Mouse (Mus musculus): ENCODE data around the gene Slc5a5. TPM values are rescaled to one million over a fixed set of nuclear protein-coding genes. Genes with fewer than 3 reads are reported as not detected.

Gene Slc5a5
- polyA plus RNA-seq, 1 experiment from 2014 or later: not detected

- H3K36me3 ChIP-seq (ENCODE audit: inconsistent target): no peaks in the 10 kb centered on the region
- no peak overlapping the region for H3K27ac ChIP-seq
- no peak overlapping the region for H3K4me3 ChIP-seq (ENCODE audit: inconsistent target)
- WGBS (ENCODE audit: missing documents): 85% methylated on average over 4 of the region's 4 CpGs
- no peaks in the 10 kb centered on the region for H3K79me2 ChIP-seq (ENCODE audit: inconsistent target)
These were observed 13.1 kb downstream of the Slc5a5 start for GRCm38 (mm10) chr8:70879500-70879899.

DNA sequence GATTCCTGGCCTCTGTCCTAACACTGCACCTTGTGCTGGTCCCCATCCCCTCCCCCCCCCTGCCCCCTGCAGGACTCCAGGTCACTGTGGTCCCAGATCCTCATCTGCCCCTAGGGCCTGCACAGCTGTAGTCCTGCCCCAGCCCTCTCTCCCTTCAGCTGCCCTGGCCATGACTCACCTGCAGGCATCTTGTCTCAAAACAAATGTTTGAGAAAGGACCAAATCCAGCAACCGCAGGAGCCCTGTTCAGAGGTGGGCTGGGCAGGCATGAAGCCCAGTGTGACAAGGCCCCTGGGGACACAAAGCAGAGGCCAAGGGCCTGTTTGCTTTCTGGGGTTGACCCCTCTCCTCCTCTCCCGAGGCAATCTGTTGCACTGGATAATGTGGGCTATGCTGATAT, 14.4 kb downstream of the Slc5a5 start:
- Histone ChIP-seq H3K4me3 (ENCODE audit: inconsistent target) (no peak overlapping the region), H3K79me2 (ENCODE audit: inconsistent target) (no peaks in the 10 kb centered on the region), H3K36me3 (ENCODE audit: inconsistent target) (no peaks in the 10 kb centered on the region), H3K27ac (no peak overlapping the region)
- WGBS (ENCODE audit: missing documents): 81% methylated on average over 2 of the region's 2 CpGs

DNA sequence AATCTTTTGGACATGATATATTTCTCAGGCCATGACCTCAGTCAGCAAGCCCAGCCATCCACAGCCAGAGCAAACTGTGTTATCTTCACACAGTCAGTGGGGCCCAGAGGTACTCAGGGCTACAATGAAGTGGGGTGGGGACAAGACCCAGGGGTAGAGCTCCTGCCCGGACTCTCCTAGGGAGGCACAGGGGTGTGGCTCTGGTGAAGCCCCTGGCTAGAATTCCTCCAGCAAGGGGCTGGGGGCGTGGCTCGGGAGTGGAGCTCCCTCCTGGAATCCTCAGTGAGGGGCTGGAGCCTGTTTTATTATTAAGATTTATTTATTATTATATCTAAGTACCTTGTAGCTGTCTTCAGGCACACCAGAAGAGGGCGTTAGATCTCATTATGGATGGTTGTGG, 16.2 kb downstream of the Slc5a5 start:
- Histone ChIP-seq H3K27ac (no peak overlapping the region), H3K36me3 (ENCODE audit: inconsistent target) (no peaks in the 10 kb centered on the region), H3K79me2 (ENCODE audit: inconsistent target) (peaks cover 12% of the 10 kb centered on the region; the same call in 1 of the 2 replicates), H3K4me3 (ENCODE audit: inconsistent target) (no peak overlapping the region)
- WGBS (ENCODE audit: missing documents): 83% methylated on average over 3 of the region's 4 CpGs

DNA sequence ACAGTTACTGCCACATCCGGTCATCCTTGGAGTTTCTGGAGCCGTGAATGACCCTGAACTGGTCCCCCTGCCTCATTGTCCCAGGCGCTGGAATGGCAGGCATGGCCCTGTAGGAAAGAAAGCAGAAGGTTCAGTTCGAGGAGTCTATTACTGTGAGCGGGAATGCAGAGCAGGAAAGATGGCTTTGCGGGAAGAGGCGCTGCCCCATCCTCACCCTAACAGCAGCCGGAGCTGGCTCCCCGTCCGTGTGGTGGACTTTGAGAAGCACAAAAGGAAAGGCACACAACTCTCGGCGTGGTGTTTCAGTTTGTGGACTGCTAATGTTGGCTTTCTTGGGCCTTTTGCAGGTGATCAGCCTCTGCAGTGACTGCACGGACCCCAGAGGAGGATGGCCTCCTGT, 18.1 kb downstream of the Slc5a5 start:
- H3K79me2 ChIP-seq (ENCODE audit: inconsistent target): peaks cover 14% of the 10 kb centered on the region; the same call in 1 of the 2 replicates
- H3K36me3 ChIP-seq (ENCODE audit: inconsistent target): no peaks in the 10 kb centered on the region
- no peak overlapping the region for H3K27ac ChIP-seq
- H3K4me3 ChIP-seq (ENCODE audit: inconsistent target): no peak overlapping the region
- WGBS (ENCODE audit: missing documents): 97% methylated on average over 13 of the region's 13 CpGs

- 1% methylated on average over 45 of the region's 46 CpGs for WGBS (ENCODE audit: missing documents)
- H3K79me2 ChIP-seq (ENCODE audit: inconsistent target): peaks cover 14% of the 10 kb centered on the region; the same call in 1 of the 2 replicates
- H3K36me3 ChIP-seq (ENCODE audit: inconsistent target): no peaks in the 10 kb centered on the region
- H3K4me3 ChIP-seq (ENCODE audit: inconsistent target): peak within 1 kb of the TSS; percentile 93
- peak within 1 kb of the TSS; percentile 73 for H3K27ac ChIP-seq
These were observed 19.1 kb downstream of the Slc5a5 start, which contains the start of gene Ccdc124 for GRCm38 (mm10) chr8:70873364-70873985. Gene Ccdc124, minus strand, starts transcription at chr8:70873935.

DNA sequence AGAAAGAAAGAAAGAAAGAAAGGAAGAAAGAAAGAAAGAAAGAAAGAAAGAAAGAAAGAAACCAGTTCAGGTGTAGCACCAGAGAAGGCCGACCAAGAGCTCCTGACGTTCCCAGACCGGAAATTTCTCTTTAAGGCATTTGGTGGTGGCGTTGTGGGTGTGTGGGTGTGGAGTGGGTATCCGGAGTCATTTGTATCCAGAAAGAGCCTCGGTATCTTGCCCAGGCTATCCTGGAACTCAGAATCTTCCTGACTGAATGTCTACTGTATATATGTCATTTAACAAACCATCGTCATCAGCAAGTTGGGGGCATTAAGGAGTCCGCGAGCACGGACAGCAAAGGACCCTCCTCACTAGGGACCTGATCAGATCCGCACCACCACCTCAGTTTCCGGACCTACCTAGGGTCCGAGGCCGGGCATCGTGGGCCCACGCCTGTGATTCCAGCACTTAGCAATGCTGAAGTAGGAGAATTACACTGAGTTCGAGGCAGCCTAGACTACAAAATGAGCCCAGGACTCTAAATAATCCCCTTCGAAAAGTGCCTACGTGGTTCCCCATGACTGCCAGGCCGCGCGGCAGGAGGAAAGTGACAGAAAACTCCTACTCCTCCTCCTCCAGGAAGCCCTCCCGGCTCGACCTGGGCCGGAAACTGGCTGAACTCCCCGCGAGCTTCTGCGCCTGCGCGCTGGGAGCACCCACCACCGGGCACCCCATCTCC, 19.8 kb downstream of the Slc5a5 start:
- 3% methylated on average over 31 of the region's 31 CpGs for WGBS (ENCODE audit: missing documents)
- Histone ChIP-seq H3K27ac (peak overlapping the region; percentile 73), H3K36me3 (ENCODE audit: inconsistent target) (no peaks in the 10 kb centered on the region), H3K4me3 (ENCODE audit: inconsistent target) (peak overlapping the region; percentile 93), H3K79me2 (ENCODE audit: inconsistent target) (peaks cover 14% of the 10 kb centered on the region; the same call in 1 of the 2 replicates)

DNA sequence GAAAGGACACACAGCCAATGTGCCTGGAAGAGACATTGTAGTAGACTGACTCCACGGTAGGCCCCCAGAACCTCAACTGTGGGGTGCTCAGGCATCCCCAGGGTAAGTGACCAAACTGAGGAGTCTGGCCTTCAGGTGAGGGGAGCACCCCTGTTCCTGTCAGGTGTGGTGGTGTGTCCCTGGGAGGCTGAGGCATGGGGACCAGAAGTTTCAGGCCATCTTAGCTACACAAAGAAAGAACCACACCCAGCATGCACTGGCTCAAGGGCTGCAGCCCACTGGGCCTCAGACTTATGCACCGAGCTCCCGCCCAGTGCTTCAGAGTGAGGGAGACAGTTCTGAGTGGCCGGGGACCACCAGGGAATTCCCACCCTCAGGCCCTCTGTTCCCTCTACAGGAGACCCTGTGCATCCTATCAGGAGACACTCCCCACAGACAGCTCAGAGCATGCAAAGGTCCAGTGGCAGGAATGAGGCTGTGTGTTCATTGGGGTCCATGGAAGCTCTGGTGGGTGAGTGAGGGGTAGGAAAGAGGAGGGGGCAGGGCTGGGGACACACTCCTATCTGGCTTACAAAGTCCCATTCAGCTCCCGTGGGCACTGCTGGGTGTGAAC, 21.3 kb downstream of the Slc5a5 start:
- peaks cover 14% of the 10 kb centered on the region; the same call in 1 of the 2 replicates for H3K79me2 ChIP-seq (ENCODE audit: inconsistent target)
- no peak overlapping the region for H3K4me3 ChIP-seq (ENCODE audit: inconsistent target)
- H3K27ac ChIP-seq: no peak overlapping the region
- no peaks in the 10 kb centered on the region for H3K36me3 ChIP-seq (ENCODE audit: inconsistent target)
- 90% methylated on average over 5 of the region's 5 CpGs for WGBS (ENCODE audit: missing documents)

DNA sequence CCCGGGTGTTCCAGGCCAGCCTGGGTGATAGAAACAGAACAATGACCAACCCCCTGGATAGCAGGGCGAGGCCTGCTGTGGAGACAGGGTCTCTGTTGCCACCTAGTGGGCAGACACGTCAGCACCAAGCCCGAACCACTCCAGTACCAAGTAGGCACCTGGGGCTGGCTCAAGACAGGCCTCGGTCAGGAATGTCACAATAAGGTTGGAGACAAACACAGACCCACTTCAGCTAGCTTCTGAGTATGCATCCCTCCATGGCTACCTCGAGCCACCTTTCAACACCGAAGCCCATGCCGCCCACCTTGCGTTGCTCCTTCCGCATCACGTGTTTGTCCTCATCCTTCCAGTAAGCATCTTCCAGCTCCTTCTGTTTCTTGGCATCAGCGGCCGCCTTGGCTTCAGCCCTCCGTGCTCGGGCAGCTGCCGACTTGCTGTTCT, 22.9 kb downstream of the Slc5a5 start:
- no peak overlapping the region for H3K27ac ChIP-seq
- WGBS (ENCODE audit: missing documents): 58% methylated on average over 16 of the region's 16 CpGs
- peaks cover 14% of the 10 kb centered on the region; the same call in 1 of the 2 replicates for H3K79me2 ChIP-seq (ENCODE audit: inconsistent target)
- H3K36me3 ChIP-seq (ENCODE audit: inconsistent target): no peaks in the 10 kb centered on the region
- no peak overlapping the region for H3K4me3 ChIP-seq (ENCODE audit: inconsistent target)

- peaks cover 14% of the 10 kb centered on the region; the same call in 1 of the 2 replicates for H3K79me2 ChIP-seq (ENCODE audit: inconsistent target)
- H3K36me3 ChIP-seq (ENCODE audit: inconsistent target): no peaks in the 10 kb centered on the region
- WGBS (ENCODE audit: missing documents): 50% methylated on average over 5 of the region's 5 CpGs
- H3K27ac ChIP-seq: no peak overlapping the region
- no peak overlapping the region for H3K4me3 ChIP-seq (ENCODE audit: inconsistent target)
These were observed 23.4 kb downstream of the Slc5a5 start for GRCm38 (mm10) chr8:70869199-70869571.

DNA sequence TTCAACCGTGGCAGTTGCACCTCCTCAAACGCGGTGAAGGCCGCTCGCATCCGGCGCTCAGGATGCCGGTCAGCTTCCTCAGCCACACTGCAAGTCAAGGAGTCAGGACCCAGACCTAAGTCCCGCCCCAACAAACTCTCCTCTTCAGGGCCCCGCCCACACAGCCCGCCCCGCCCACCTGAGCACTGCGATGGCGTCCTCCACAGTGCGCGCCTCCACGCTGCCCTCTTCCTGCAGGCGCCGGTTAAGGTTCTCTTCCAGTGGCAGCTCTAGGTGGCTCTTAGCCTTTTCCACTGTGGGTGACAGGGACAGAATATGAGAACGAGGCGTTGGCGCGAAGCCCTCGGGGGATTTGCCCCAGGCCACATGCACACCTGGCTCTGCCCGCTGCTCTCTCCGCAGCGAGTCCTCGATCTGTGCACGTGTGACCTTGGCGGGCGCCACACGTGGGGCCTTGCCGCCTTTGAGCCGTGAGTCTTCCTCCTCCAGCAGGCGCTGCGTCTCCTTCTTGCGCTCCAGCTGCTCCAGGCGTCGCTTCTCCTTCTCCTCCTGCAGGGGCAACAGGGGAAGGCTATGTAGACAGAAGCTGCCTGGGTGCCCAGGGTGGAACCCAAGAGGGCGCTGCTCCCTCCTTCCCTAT, 23.9 kb downstream of the Slc5a5 start:
- WGBS (ENCODE audit: missing documents): 23% methylated on average over 40 of the region's 40 CpGs

GRCm38 (mm10) chr8:70866566-70866965, 26.0 kb downstream of the Slc5a5 start:
- Histone ChIP-seq H3K4me3 (ENCODE audit: inconsistent target) (no peak overlapping the region), H3K36me3 (ENCODE audit: inconsistent target) (no peaks in the 10 kb centered on the region), H3K27ac (no peak overlapping the region), H3K79me2 (ENCODE audit: inconsistent target) (peaks cover 3% of the 10 kb centered on the region; the same call in 1 of the 2 replicates)
- 92% methylated on average over 7 of the region's 7 CpGs for WGBS (ENCODE audit: missing documents)

More for the DNA sequence above, 23.9 kb downstream of the Slc5a5 start:
- Histone ChIP-seq H3K4me3 (ENCODE audit: inconsistent target) (no peak overlapping the region), H3K79me2 (ENCODE audit: inconsistent target) (peaks cover 14% of the 10 kb centered on the region; the same call in 1 of the 2 replicates), H3K36me3 (ENCODE audit: inconsistent target) (no peaks in the 10 kb centered on the region), H3K27ac (no peak overlapping the region)

- 22% methylated on average over 12 of the region's 12 CpGs for WGBS (ENCODE audit: missing documents)
- Histone ChIP-seq H3K36me3 (ENCODE audit: inconsistent target) (no peaks in the 10 kb centered on the region), H3K79me2 (ENCODE audit: inconsistent target) (no peaks in the 10 kb centered on the region), H3K4me3 (ENCODE audit: inconsistent target) (peak overlapping the region; percentile 29; the same call in 1 of the 2 replicates), H3K27ac (no peak overlapping the region)
These were observed 26.5 kb downstream of the Slc5a5 start for GRCm38 (mm10) chr8:70866001-70866520.

- H3K4me3 ChIP-seq (ENCODE audit: inconsistent target): peak overlapping the region; percentile 29
- H3K27ac ChIP-seq: no peak overlapping the region
- H3K79me2 ChIP-seq (ENCODE audit: inconsistent target): no peaks in the 10 kb centered on the region
- H3K36me3 ChIP-seq (ENCODE audit: inconsistent target): no peaks in the 10 kb centered on the region
- WGBS (ENCODE audit: missing documents): under 1% methylated on average over 44 of the region's 46 CpGs
These were observed 27.1 kb downstream of the Slc5a5 start for GRCm38 (mm10) chr8:70865350-70866000.

DNA sequence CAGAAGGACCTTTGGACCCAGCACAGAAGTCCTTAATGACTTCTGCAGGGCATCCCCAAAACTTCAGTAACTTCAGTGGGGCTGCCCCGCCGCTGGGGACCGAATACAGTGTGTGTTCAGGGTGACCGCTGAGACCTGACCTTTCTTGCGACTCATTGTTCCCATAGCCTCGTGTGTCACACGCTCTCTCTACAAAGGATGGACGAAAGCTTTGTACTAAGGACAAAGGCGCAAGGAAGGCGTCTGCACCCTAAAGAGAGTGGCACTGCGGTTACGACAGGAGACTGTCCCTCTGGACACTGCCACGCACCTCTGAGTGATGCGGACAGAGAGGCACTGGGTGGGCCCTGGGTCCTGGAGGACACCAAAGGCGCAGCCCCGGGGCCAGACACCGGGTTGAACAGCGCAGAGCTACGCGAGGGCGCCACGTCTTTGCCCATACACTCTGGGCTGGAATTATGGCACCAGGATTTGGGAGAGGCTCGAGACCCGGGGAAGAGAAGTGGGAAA, 27.8 kb downstream of the Slc5a5 start:
- Histone ChIP-seq H3K36me3 (ENCODE audit: inconsistent target) (no peaks in the 10 kb centered on the region), H3K4me3 (ENCODE audit: inconsistent target) (peak overlapping the region; percentile 29), H3K27ac (no peak overlapping the region), H3K79me2 (ENCODE audit: inconsistent target) (no peaks in the 10 kb centered on the region)
- WGBS (ENCODE audit: missing documents): 2% methylated on average over 24 of the region's 24 CpGs

Data from macrophage (primary cell).